Mouse (Mus musculus) hindlimb bud, embryonic 11.5 days (tissue): Measurements from ENCODE around the gene Kdm1a.

Source experiments
- DNase-seq: peaks from one replicate; pipeline ENCODE4 v3.0.0-alpha.2; 2012; ENCODE audit warnings: low read depth, low spot score; ENCODE audit errors: extremely low spot score

Kdm1a gene

DNA sequence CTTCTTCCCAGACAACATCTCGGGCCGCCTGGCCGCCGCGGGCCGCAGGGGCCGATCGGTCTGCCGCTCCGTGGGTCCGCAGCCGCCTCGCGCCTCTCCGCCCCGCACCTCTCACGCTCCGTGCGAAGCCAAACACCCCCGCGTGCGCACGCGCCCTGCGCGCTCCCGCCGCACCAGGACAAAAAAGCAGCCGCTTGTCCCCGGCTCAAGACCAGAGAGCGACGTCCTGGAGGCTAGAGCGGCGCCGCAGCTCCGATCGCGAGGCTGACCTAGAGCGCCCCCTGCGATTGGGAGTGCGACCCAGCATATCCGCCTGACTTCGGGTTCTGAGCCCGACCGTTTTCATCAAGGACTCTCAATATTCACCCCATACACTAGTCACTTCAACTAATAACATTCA, at the start of gene Kdm1a:
Gene Kdm1a, minus strand, starts transcription at position 156 of the 400 bp plus-strand sequence.
- peak; percentile 85 for DNase-seq

DNA sequence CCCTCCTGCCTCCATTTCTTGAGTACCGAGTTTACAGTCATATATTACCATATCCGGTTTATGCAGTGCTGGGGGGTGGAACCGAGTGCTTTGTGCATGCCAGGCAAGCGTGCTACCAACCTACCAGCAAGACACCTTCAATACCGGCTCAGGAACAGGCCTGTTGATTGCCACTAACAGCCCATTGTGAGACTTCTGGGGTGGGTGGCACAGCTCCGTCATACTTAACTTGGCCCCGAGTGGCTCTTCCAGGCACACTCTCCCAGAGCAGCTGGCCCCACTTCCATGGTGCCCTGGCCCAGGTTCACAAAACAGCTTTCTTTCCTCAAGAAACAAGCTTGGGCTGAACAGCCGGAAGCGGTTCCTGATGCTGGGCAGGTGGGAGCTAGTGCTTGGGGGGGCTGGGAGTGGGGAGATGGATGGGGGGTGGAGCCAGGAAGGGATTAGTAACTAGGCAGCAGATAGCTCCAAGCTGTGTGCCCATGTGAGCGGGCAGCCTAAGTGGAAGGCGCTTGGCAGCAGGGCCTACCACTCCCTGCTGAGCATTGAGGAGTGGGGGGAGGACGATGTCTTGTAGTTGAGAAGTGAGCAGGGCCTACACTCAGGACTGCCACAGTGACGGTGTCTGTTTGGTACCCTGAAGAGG, 49.5 kb upstream of the Kdm1a start:
- DNase-seq: no peak

DNA sequence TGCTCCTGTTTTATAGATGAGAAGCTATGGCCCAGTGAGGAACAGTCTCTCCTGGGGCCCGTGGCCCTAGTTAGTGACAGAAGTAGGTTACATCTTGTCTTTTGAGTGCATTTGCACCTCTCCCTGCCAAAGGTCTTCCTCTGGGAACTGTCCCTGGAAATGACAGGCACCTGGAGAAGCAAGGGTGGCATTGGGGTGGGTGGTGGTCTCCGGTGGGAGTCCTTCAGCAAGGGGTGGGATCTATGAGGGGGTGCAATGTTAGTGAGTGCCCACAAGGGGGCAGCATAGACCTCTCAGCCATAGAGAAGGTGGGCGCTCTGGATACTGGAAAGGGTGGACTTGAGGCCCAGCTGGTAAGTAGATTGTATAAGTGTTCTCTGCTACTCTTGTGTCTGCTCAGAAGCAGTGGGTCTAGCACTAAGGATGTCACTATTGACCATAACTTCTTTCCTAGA, 48.9 kb upstream of the Kdm1a start:
- peak; percentile 33 for DNase-seq

DNA sequence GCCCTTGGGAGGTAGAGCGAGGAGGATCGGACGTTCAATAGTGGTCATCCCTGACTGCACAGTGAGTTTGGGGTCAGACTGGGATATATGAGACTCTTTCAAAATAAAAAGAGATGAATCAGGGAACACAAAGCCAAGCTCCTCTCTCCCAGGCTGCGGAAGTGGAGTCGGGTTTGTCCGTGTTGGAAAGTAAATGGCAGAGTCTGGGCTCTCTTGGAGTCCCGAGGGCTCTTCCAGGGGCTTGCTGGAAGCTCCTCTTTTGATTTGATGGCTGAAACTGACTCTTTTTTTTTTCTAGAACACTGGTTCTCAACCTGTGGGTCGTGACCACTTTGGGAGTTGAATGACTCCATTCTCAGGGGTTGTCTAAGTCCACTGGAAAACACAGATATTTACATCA, 47.7 kb upstream of the Kdm1a start:
- DNase-seq: no peak

DNA sequence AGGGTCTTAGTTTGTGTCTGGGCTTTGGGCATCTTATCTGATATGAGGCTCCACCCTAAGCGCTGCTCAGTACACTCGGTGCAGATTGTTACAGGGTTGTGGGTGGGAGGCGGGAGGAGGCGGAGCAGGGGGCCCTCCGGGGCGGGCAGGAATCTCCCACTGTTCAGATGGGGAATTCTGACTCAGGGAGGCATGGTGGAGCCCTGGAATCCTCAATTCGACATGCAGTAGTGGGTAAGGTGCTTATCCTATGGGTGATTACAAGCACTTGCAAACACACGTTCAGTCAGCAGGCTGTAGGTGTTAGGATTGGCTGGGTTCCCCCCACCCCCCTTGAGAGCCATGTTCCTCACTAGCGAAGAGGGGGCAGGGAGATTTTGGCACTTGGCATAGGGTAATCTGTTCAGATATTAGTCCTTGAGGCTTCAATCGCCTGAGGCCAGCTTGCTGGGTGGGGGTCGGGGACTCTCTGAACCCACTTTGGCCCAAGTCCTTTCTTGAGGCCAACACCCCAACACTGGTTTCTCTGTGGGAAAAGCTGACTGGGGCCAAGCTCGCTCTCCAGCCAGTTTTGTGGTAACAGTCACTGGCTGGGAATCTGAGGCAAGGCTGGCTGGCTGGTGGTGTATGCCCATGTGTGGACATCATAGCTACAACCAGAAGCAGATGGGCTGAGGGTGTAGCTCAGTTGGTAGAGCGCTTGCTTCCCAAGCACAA, 47.1 kb upstream of the Kdm1a start:
- no peak for DNase-seq

DNA sequence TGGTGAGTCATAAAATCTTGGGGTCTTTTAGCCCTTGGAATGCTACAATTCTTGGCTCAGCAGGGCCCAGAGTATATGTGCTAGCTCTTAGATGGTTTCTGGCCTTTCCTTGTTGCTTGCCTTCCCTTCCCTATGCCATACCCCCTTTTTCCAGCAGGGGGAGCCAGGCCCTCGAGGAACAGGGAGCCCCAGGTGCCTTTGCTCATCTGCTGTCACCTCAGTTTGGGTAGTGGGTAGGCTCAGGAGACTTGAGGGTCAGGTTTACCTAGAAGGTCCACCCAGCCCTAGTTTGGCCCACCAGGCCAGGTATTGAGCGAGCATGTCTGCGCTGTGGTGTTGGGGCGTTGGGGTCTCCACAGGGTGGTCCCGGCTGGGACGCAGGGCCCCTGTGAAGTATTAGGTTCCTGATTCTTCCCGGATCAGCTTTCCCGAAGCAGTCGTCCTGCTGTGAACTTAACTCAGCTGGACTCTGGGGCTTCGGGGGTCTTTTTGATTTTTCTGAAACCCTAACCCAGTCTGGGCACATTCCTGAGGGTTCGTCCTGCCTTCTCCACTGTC, 46.5 kb upstream of the Kdm1a start:
- DNase-seq: peak; percentile 28

DNA sequence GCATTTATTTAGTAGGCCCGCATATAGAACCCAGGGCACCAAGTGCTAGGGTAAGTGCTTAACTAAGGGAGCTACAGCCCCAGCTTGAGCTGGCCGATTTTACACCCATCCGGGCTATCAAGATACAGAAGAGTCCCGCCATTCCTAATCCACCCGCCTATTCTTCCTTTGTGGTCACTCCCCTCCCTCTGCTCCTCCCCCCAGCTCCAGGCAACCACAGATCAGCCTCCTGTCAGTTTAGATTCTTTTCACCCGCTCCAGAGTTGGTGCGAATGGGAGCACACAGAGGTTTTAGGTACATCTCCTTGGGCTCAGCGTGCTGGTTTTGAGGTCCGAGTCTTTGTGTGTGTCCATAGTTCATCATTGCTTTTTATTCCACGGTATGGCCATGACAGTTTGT, 36.4 kb upstream of the Kdm1a start:
- no peak for DNase-seq

DNA sequence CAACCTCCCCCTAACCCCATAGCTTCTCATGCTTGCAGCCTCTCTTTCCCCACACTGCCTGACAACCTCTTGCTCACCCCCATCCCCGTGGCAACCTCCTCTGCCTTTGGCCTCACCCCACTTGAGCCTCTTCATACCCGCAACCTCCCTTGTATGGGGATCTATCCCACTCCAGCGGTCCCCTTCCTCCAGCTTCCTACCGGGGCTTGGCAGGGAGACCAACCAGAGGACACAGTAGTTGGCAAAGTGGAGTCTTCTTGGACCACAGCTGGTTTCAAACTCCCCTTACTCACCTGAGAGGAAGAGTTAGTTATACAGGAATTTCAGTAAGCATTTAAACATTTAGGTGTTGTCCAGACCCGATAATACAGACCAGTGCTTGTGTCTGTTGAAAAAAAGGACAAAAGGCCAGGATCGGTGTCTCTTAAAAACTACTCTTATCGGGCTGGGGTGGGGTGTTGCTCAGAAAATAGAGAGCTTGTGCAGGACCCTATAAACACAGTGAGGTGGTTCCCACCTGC, 35.8 kb upstream of the Kdm1a start:
- DNase-seq: no peak

DNA sequence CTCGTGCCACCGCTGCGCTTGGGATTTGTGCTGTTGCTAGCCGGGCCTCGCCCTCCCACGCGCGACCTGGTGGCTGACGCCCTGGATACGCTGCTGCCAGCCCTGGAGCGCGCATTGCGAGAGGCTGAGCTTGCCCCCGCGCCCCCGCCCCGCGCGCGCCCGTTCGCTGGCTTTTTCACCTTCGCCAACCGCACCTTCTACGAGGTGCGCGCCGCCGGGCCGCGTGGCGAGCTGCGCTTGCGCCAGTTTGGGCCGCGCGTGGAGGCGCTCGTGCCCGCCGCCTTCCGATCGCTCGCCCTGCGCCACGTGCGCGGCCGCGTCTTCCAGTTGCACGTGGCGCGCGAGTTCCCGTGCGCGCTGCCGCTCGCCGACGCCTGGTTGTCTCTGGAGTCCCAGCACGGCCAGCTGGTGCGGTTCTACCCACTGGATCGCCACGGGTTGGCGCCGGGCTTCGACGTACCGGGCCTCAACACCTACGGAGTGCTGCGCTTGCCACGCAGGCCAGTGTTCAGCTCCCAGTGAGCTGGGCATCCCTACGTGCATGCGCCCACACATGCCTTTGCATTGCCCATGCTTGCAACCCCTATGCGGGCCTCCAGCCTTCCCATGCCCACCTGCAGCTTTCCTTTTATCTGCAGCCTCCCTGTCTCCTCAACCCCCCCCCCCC, 35.2 kb upstream of the Kdm1a start:
- no peak for DNase-seq

DNA sequence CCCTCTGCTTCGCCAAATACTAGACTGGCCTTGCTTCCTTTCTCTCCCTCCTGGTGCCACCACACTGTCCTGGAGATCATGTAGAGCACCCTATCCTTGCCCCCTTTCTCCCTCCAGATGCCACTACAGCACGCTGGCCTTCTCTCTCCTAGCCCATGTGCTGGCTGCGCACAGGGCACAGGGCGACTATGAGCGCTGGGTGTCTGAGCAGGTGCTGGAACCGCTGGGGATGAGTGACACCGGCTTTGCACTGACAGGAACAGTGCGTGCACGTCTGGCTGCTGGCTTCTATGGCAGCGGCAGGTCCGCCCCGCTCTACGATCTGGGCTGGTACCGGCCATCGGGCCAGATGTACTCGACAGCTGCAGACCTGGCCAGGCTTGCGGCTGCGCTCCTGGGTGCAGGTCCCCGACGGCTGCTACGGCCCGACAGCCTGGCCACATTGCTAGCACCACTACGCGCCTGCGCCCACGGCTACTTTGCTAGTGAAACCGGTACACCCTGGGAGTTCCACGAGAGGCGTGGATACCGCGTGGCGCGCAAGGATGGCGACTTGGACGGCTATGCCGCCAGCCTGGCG, 34.5 kb upstream of the Kdm1a start:
- no peak for DNase-seq

DNA sequence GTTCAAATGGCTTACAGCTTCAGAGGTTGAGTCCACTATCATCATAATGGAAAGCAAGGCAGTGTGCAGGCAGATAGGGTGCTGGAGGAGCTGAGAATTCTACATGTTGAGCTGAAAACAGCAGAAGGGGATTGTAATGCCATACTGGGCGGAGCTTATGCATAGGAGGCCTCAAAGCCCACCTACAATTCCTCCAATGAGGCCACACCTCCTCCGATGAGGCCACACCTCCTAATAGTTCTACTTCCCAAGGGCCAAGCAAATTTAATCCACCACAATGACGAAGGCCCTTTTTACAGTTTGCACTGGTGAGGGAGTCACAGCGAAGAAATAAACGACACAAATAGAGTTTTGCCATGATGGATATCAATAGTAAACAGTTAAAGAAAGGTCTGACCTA, 34.0 kb upstream of the Kdm1a start:
- no peak for DNase-seq

DNA sequence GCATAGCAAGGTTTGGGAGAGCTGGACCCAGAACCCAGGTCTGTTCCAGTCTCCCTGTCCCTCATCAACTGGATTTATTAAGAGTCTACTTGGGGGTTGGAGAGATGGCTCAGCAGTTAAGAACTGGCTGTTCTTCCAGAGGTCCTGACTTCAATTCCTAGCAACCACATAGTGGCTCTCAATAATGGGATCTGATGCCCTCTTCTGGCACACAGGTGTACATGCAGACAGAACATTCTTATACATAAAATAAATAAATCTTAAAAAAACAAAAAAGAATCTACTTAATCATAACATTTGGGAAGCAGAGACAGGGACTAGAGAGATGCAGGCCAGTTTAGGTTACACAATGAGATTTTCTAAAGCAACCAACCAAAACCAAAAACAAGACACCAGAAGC, 33.5 kb upstream of the Kdm1a start:
- no peak for DNase-seq

DNA sequence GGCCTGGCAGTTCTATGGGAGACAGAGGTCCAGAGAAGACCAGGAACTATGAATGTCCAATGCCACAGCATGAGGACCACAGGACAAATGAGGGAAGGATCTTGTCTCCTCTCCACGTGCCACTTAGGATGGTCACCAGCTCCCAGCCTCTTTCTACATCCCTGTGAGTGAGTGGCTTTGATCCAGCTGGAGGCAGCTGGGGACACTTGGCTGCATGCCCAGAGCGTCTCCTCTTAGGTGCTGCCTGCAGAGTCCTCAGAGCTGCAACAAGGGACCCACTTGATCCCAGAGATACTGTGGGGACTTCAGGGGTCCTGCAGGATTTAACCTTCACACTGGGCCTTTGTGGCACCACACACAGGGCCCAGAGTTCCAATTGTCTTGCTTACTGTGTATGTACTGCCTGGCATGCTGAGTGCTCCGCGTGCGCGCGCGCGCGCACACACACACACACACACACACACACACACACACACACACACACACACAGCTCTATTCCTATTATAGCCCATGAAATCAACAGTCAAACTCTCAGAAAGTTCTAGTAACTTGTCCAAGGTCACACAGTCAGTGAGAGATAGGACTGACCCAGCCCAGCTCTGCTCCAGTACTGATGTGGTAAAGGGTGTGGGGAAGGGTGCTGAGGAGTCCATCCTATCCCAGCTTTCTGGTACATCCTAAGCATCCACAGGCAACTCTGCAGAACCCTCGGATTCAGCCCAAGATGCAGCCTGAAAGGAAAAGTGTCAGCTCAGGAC, 28.9 kb upstream of the Kdm1a start:
- no peak for DNase-seq

DNA sequence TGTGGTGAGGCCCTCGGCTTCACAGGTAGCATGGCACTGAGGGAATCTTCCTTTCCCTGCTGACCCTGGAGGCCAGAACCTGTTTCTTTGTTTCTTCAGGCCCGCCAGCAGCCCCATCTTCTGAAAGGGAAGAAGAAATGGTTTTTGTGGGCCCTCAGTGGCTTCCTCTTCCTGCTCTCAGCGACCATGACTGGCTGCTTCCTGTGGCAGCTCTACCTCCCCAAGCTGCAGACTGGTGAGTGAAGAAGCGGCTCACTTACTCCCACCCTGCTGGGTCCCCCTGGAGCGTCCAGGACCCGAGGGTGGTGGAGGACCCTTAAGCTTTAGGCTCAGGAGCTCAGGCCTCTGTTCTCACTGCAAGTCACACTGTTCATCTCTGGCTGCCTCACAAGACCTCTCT, 24.1 kb upstream of the Kdm1a start:
- no peak for DNase-seq

DNA sequence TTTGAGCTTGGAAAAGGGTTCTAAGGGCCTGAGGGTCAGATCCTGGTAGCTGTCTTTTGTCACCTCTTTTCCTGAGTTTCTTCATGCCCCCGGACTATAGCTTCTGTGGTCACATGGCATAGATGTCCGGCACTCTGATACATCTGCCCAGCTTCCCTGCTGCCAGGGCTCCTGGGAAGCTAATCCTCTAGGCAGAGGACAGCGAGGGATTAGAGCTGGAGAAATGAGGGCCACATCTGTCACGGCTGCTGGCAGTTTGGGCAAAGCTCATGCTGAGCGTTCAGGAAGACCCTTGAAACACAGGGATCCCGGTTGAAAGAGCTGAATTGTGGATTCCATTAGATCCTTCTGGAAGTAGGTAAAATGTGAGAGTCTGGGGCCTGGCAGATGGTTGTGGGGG, 19.9 kb upstream of the Kdm1a start, which contains the start of gene Lactbl1:
Gene Lactbl1, plus strand, starts transcription at position 234 of the 400 bp plus-strand sequence.
- DNase-seq: no peak

DNA sequence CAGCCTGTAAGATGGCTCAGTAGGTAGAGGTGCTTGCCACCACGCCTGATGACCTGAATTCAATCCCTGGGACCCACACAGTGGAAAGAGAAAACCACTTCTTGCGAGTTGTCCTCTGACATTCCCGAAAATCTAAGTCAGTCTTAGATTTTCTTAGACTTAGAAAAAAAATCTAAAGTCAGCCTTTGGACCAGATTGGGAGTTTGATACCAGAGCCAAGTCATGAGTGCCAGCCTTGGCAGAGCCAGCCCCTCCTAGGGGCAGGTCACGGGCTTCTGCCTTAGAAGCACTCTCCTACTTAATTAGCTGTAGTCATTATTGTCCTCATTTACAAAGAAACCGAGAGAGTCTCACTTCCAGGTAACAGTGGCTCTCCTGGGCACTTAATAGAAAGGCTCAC, 19.4 kb upstream of the Kdm1a start:
- no peak for DNase-seq

DNA sequence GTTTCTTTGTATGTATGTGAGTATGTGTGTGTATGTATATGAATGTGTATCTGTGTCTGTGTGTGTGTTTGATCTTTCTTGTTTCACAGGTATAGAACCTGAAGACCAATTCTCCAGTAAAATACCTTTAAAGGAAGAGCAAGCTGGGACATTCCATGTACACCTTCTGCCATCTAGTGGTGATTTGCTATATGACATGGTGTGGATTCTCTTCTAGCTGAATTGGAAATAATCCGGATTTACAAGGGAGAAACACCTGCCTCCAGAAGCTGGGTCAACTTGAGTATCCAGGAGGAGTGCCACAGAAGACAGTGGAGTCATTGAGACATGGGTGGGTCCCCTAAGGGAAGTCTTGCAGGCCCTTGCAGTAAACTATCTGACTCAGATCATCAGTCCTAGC, 18.8 kb upstream of the Kdm1a start:
- DNase-seq: peak; percentile 72

DNA sequence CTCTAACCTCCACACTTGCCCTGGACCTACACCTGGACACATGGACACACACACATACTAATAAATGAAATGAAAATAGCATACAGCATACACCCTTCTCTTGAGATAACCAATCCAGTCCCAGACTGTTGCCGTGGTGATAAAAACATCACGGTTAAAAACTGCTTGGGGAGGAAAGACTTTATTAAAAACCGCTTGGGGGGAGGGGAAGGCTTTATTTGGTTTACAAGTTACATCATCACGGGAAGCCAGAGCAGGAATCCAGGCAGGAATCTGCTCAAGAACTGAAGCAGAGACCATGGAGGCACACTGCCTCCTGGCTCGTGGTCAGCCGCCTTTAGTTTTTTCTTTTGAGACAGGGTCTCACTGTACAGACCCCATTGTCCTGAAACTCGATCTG, 11.1 kb upstream of the Kdm1a start:
- no peak for DNase-seq

DNA sequence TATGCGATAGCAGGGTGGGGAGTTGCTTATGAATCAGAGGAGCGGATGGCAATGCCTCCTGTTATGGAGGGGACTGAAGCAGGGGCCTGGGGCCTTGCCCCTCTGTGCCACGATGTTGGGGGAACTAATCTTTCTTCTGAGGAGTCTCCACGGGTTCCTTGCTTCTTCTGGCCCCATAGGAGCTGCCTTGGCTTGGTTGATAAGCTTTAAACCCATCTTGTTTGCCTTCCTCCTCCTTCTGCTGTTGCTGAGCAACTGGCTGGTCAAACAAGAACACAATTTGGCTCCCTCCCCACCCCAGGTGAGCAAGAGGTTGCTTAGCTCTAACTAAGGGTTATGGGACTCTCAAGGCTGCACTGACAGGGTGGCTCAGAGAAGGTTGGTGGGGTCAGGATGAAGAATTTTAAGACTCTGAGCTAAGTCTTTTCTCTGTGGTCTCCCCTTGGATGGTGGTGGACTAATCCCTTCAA, 7.9 kb upstream of the Kdm1a start, which contains the start of gene Tex46:
Gene Tex46, plus strand, starts transcription at position 51 of the 470 bp plus-strand sequence.
- DNase-seq: no peak

DNA sequence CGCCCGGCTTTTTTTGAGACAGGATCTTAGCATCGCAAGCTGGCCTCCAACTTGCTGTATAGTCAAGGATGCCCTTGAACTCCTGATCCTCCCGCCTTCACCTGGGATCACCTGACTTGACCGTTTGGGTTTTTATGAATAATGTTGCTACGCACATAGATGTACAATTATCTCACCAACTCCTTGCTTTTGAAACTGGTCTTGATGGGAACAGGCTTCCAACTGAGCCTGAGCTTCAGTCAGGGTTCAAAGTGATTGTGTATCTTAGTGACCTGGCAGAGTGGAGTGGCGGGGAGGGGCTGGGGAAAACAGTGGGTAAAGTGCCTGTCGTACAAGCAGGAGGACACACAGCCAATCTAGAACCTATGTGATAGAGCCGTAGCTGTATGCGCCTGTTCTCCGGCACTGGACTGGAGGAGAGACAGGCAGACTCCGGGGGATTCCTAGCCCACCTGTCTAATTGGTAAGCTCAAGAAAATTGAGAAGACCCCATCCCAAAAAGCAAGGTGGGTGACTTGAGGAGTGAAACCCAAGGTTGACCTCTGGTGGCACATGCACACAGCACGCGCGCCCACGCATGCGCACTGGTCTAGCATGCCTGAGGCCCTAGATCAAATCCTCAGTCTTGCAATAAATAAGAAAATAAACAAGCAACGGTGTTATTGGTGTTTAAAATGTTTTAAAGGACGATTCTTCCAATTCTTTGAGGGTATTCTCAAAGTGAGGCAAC, 3.4 kb upstream of the Kdm1a start:
- no peak for DNase-seq
